Mouse (Mus musculus): ENCODE measurements at regions not wholly inside any gene's neighbourhood (a gene's known extent, or its start where the extent isn't known, plus 50 kb on each side); places are given as distances from the start of the nearest gene placed in this dataset.

GRCm38 (mm10) chr2:72736685-72737084 is 243.6 kb downstream of the Sp3 start:
- Histone ChIP-seq H3K36me3 (ENCODE audit: insufficient read depth, low read length) (no peaks in the 10 kb centered on the region), H3K27ac (ENCODE audit: low read depth, low read length) (no peak overlapping the region), H3K4me1 (ENCODE audit: insufficient read depth, low read length) (0 out of 2 replicates have a peak, but pooled peaks cover 2% of the 10 kb centered on the region), H3K9ac (replicated peaks; ENCODE audit: low read length, poor library complexity, severe bottlenecking) (no peak overlapping the region), H3K4me3 (ENCODE audit: low read depth, low read length) (no peak overlapping the region), H3K4me2 (ENCODE audit: low read depth, low read length, poor library complexity, severe bottlenecking) (no peak overlapping the region), H3K27me3 (ENCODE audit: insufficient read depth, low read length) (no peaks in the 10 kb centered on the region; the same call in 1 of the 2 replicates), H3K9me3 (ENCODE audit: low read length) (no peaks in the 10 kb centered on the region)
- no peak for DNase-seq (ENCODE audit: low spot score)
- 80% methylated on average over 3 of the region's 3 CpGs for WGBS
- ATAC-seq (ENCODE audit: low FRiP score) = no peak
- no peak for TF ChIP-seq CTCF (IDR thresholded peaks at IDR 0.05)

DNA sequence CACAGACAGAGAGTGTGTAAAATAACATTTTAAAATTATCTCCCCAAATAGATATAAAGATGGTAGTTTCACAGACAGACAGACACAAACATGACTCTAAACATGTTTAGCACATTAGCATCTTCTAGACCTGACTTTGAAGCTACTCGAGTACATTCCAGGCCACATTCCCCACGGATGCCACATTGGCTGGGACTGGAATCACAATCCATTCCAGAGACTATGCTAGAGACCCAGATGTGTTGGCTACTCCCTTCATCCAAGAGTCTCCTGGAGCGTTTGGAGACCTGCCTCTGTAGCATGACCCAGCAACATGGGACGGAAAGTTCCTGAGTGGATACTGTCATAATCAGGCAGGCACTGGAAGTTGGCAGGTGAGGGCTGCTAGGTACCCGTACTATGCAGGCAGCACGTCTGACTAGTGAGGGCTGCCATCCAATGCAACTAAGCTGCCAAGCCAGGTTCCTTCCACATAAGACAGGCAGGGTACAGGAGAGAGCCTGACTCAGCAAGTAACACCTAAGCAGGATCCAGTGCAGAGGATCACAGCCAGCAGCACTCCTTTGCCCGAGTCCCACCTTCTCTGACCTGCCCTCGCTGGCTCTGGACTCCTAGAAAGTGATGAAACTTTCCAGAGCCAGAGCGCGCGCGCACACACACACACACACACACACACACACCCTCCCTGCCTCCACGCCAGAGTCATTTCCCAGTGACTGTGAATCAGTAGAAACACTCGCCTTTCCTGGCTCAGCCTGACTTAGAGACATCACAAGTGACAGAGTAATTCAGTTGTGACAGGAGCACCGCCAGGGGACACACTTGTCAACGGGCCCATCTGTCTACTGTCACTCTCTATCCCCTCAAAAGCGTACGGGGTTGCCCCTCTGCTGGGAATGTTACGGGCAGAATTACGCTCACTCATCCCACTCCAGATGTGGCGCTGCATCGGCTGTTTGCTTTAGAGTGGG is 239.6 kb downstream of the Sp3 start:
- Histone ChIP-seq H3K4me3 (ENCODE audit: low read depth, low read length) (no peak overlapping the region), H3K36me3 (ENCODE audit: insufficient read depth, low read length) (no peaks in the 10 kb centered on the region), H3K27me3 (ENCODE audit: insufficient read depth, low read length) (no peaks in the 10 kb centered on the region; the same call in 1 of the 2 replicates), H3K9ac (replicated peaks; ENCODE audit: low read length, poor library complexity, severe bottlenecking) (no peak overlapping the region), H3K9me3 (ENCODE audit: low read length) (no peaks in the 10 kb centered on the region), H3K27ac (ENCODE audit: low read depth, low read length) (no peak overlapping the region), H3K4me1 (ENCODE audit: insufficient read depth, low read length) (no peaks in the 10 kb centered on the region), H3K4me2 (ENCODE audit: low read depth, low read length, poor library complexity, severe bottlenecking) (peak overlapping the region; percentile 28)
- ATAC-seq (ENCODE audit: low FRiP score) (peak; percentile 52; the same call in 1 of the 2 replicates), DNase-seq (ENCODE audit: low spot score) (peak; percentile 76)
- 54% methylated on average over 22 of the region's 22 CpGs for WGBS
- peak; percentile 23; the same call in 1 of the 2 replicates for TF ChIP-seq CTCF (IDR thresholded peaks at IDR 0.05)

GRCm38 (mm10) chr2:72741746-72742145 is 238.5 kb downstream of the Sp3 start:
- H3K4me1 ChIP-seq (ENCODE audit: insufficient read depth, low read length) = no peaks in the 10 kb centered on the region
- no peak overlapping the region for H3K9ac ChIP-seq (replicated peaks; ENCODE audit: low read length, poor library complexity, severe bottlenecking)
- TF ChIP-seq CTCF (IDR thresholded peaks at IDR 0.05) = no peak
- H3K9me3 ChIP-seq (ENCODE audit: low read length) = no peaks in the 10 kb centered on the region
- DNase-seq (ENCODE audit: low spot score) (no peak), ATAC-seq (ENCODE audit: low FRiP score) (no peak)
- no peak overlapping the region for H3K4me2 ChIP-seq (ENCODE audit: low read depth, low read length, poor library complexity, severe bottlenecking)
- H3K27me3 ChIP-seq (ENCODE audit: insufficient read depth, low read length) = no peaks in the 10 kb centered on the region; the same call in 1 of the 2 replicates
- no peaks in the 10 kb centered on the region for H3K36me3 ChIP-seq (ENCODE audit: insufficient read depth, low read length)
- WGBS = 92% methylated on average over 5 of the region's 5 CpGs
- H3K4me3 ChIP-seq (ENCODE audit: low read depth, low read length) = no peak overlapping the region
- no peak overlapping the region for H3K27ac ChIP-seq (ENCODE audit: low read depth, low read length)

DNA sequence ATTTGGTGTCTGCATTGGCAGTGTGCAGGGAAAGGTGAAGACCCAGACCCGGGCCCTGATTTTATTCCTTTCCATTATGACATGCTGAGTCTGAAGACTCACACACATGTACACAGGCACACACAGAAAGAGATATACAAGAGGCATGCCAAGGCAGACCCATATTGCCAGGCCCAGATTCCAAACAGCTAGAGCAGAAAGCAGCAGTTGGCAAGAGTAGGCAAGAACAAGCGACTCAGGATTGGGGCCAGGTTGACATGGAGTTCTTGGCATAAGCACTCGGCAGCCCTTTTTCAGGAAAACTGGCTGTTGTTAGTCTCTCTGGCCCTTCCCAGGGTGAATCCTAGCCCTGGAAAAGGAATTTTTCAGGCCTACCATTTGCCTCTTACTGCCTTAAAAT is 236.6 kb downstream of the Sp3 start:
- Histone ChIP-seq H3K27me3 (ENCODE audit: insufficient read depth, low read length) (no peaks in the 10 kb centered on the region; the same call in 1 of the 2 replicates), H3K36me3 (ENCODE audit: insufficient read depth, low read length) (no peaks in the 10 kb centered on the region), H3K9me3 (ENCODE audit: low read length) (no peaks in the 10 kb centered on the region), H3K4me2 (ENCODE audit: low read depth, low read length, poor library complexity, severe bottlenecking) (no peak overlapping the region), H3K4me1 (ENCODE audit: insufficient read depth, low read length) (no peaks in the 10 kb centered on the region), H3K4me3 (ENCODE audit: low read depth, low read length) (no peak overlapping the region), H3K9ac (replicated peaks; ENCODE audit: low read length, poor library complexity, severe bottlenecking) (no peak overlapping the region), H3K27ac (ENCODE audit: low read depth, low read length) (no peak overlapping the region)
- DNase-seq (ENCODE audit: low spot score) (peak; percentile 83), ATAC-seq (ENCODE audit: low FRiP score) (no peak)
- TF ChIP-seq CTCF (IDR thresholded peaks at IDR 0.05) = no peak
- WGBS = 77% methylated on average over 3 of the region's 3 CpGs

GRCm38 (mm10) chr2:72744901-72745300 is 235.3 kb downstream of the Sp3 start:
- H3K4me3 ChIP-seq (ENCODE audit: low read depth, low read length) = no peak overlapping the region
- WGBS = 70% methylated on average over 4 of the region's 4 CpGs
- no peaks in the 10 kb centered on the region for H3K4me1 ChIP-seq (ENCODE audit: insufficient read depth, low read length)
- DNase-seq (ENCODE audit: low spot score) (no peak), ATAC-seq (ENCODE audit: low FRiP score) (no peak)
- no peaks in the 10 kb centered on the region for H3K36me3 ChIP-seq (ENCODE audit: insufficient read depth, low read length)
- H3K27ac ChIP-seq (ENCODE audit: low read depth, low read length) = no peak overlapping the region
- H3K9me3 ChIP-seq (ENCODE audit: low read length) = no peaks in the 10 kb centered on the region
- no peak for TF ChIP-seq CTCF (IDR thresholded peaks at IDR 0.05)
- no peak overlapping the region for H3K9ac ChIP-seq (replicated peaks; ENCODE audit: low read length, poor library complexity, severe bottlenecking)
- H3K4me2 ChIP-seq (ENCODE audit: low read depth, low read length, poor library complexity, severe bottlenecking) = no peak overlapping the region
- no peaks in the 10 kb centered on the region for H3K27me3 ChIP-seq (ENCODE audit: insufficient read depth, low read length)

Measured in midbrain, postnatal 0 days (tissue).